Mouse (Mus musculus): Measurements from ENCODE around the gene Prss29. TPM values are rescaled to one million over a fixed set of nuclear protein-coding genes. Genes with fewer than 3 reads are reported as not detected.

Prss29 gene
- not detected for total RNA-seq (2021)
- long read RNA-seq = 0 reads

GRCm38 (mm10) chr17:25318354-25318753 is at the start of gene Prss29:
Prss29 (plus strand) TSS chr17:25318654.
- DNase-seq (ENCODE audit: low spot score in 2 of 2) = no peak

GRCm38 (mm10) chr17:25270795-25271335 is 47.6 kb upstream of the Prss29 start:
- no peak for DNase-seq (ENCODE audit: low spot score in 2 of 2)

GRCm38 (mm10) chr17:25272326-25272725 is 46.1 kb upstream of the Prss29 start:
- no peak for DNase-seq (ENCODE audit: low spot score in 2 of 2)

- peak; percentile 89 to 95 for DNase-seq (ENCODE audit: low spot score in 2 of 2)
Measured at GRCm38 (mm10) chr17:25272951-25273705, 45.3 kb upstream of the Prss29 start.

- DNase-seq (ENCODE audit: low spot score in 2 of 2) = peak; percentile 93 to 98
Measured at GRCm38 (mm10) chr17:25273706-25274501, 44.5 kb upstream of the Prss29 start.

GRCm38 (mm10) chr17:25274571-25275346 is 43.7 kb upstream of the Prss29 start, which contains the start of gene Ube2i:
Ube2i (minus strand) TSS chr17:25274622.
- DNase-seq (ENCODE audit: low spot score in 2 of 2) = no peak

- no peak for DNase-seq (ENCODE audit: low spot score in 2 of 2)
Measured at GRCm38 (mm10) chr17:25275833-25276232, 42.6 kb upstream of the Prss29 start.

GRCm38 (mm10) chr17:25282133-25282532 is 36.3 kb upstream of the Prss29 start:
- DNase-seq (ENCODE audit: low spot score in 2 of 2) = peak in 1 of 2 experiments; percentile 16

- DNase-seq (ENCODE audit: low spot score in 2 of 2) = peak in 1 of 2 experiments; percentile 54
Measured at GRCm38 (mm10) chr17:25285033-25285432, 33.4 kb upstream of the Prss29 start.

GRCm38 (mm10) chr17:25288842-25289241 is 29.6 kb upstream of the Prss29 start:
- peak in 1 of 2 experiments; percentile 60 for DNase-seq (ENCODE audit: low spot score in 2 of 2)

- DNase-seq (ENCODE audit: low spot score in 2 of 2) = no peak
Measured at GRCm38 (mm10) chr17:25290411-25290810, 28.0 kb upstream of the Prss29 start.

GRCm38 (mm10) chr17:25293495-25293894 is 25.0 kb upstream of the Prss29 start:
- no peak for DNase-seq (ENCODE audit: low spot score in 2 of 2)

- no peak for DNase-seq (ENCODE audit: low spot score in 2 of 2)
Measured at GRCm38 (mm10) chr17:25294111-25294510, 24.3 kb upstream of the Prss29 start.

GRCm38 (mm10) chr17:25298094-25298493 is 20.4 kb upstream of the Prss29 start, which contains the start of gene Prss34:
Prss34 (plus strand) TSS chr17:25298394.
- no peak for DNase-seq (ENCODE audit: low spot score in 2 of 2)

GRCm38 (mm10) chr17:25308346-25308745 is 10.1 kb upstream of the Prss29 start, which contains the start of gene Prss28:
Prss28 (plus strand) TSS chr17:25308646.
- no peak for DNase-seq (ENCODE audit: low spot score in 2 of 2)

- no peak for DNase-seq (ENCODE audit: low spot score in 2 of 2)
Measured at GRCm38 (mm10) chr17:25320819-25321218, 2.4 kb downstream of the Prss29 start.

GRCm38 (mm10) chr17:25322930-25323329 is 4.5 kb downstream of the Prss29 start:
- DNase-seq (ENCODE audit: low spot score in 2 of 2) = no peak

GRCm38 (mm10) chr17:25332321-25332720 is 13.9 kb downstream of the Prss29 start:
- no peak for DNase-seq (ENCODE audit: low spot score in 2 of 2)

GRCm38 (mm10) chr17:25333943-25334342 is 15.5 kb downstream of the Prss29 start:
- DNase-seq (ENCODE audit: low spot score in 2 of 2) = peak; percentile 45 to 68

- DNase-seq (ENCODE audit: low spot score in 2 of 2) = no peak
Measured at GRCm38 (mm10) chr17:25338218-25338617, 19.8 kb downstream of the Prss29 start.

GRCm38 (mm10) chr17:25340003-25340402 is 21.5 kb downstream of the Prss29 start:
- DNase-seq (ENCODE audit: low spot score in 2 of 2) = no peak

All from layer of hippocampus, adult 18-20 months (tissue).